Mouse (Mus musculus) left cerebral cortex, postnatal 36 days (tissue): Measurements from ENCODE around the gene Mrgprh. TPM values are rescaled to one million over a fixed set of nuclear protein-coding genes. Genes with fewer than 3 reads are reported as not detected.
"Not testable (repeated sequence)": the region's sequence is repeated elsewhere in the genome, so short reads cannot be mapped to it uniquely, and the experiment has no call there.

ENCODE experiments used
- DNase-seq, 2 experiments: peaks; one replicate each; pipeline ENCODE4 v3.0.0; 2021 to 2022; ENCODE audit warnings: low spot score in 2 of 2, mixed read lengths in 1 of 2
- intact Hi-C: fragments of 180-260 bp; cut with DNase I; formaldehyde crosslinking; loops from one replicate; pipeline ENCODE4 v1.15.1; 2025
- total RNA-seq, 2 experiments: library from RNA; stranded (reverse); gene quantifications; 2 replicates each; pipeline ENCODE4 v1.2.3; 2021

Gene Mrgprh
- total RNA-seq, 2 experiments from 2014 or later = 0.37 TPM; not detected in 1

DNA sequence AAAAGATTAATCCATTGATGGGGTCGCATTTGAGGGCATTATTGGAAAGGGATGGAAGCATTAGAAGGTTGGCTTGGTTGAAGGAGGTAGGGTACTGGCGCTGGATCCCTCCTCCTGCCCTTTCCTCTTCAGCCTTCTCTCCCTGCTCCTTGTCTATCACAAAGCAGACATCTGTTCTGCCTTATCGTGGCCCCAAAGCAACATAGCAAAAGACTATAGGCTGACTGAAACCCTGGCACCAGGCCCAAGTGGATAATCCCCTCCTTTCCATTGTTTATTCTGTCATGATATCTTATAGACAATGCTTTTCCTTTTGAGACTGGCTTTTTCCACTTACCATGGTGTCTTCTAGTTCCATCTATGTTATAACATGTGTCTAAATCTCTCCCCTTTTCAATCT is 10.4 kb upstream of the Mrgprh start:
- intact Hi-C loops = no loop called here
- no peak for DNase-seq

DNA sequence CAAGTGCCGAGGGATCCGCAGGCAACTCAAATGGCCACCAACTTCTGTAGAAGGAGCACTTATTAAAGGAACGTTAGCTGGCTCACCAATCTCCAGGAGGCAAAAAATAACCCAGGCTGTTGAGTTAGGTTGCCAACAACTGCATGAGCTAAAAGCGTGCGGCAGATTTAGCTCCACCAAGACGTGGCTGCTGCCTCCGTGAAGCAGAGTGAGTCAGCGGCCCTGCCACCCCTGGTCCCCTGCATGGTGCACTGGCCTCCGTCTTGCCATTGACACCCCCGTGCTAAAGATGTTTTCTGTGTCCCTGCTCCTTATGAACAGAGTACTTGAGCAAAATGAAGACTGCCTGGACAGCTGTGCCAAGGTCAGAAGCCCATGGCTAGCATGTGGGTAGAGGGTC is 9.0 kb upstream of the Mrgprh start:
- DNase-seq = peak; percentile 70 to 71
- intact Hi-C loops = no loop called here

DNA sequence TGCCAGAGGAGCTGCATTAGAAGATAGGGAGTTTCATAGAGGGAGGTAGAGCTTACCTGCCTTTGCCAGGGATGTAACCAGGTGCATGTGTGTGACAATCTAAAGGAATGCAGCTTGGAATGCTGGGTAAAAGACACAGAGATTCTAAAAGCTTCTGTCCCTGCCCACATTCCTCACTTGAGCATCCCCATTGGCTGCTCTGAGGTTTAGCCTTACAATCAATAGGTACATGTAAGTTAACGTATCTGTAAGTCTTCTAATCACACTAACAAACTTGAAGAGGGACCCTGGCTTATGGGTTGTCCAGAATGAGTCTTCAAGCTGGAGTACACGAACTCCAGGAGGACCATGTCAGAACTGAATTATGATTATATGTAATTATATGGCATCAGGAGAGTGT is 7.8 kb upstream of the Mrgprh start, which contains the start of gene Mas1:
TSS of gene Mas1 (minus strand) at position 101 of the 400 bp plus-strand sequence.
- intact Hi-C loops = no loop called here
- no peak for DNase-seq

DNA sequence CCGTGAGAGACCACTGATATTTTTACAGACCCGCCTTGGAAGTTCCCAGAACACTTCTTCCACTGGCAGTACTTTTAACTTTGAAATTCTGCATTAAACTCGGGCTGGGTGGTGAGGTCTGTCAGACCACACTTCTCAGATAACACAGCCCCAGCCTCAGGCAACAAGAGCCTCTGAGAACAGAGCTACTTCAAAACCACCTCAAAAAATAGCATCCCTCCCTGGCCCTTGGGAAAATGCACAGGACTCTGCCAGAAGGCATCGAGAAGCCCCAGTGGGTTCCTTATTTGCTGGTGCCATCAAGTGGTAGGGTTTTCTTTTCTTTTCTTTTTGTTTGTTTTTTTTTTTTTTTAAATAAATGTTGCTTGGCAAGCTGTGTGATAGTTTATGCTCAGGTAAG is 7.2 kb upstream of the Mrgprh start:
- intact Hi-C loops = no loop called here
- DNase-seq = no peak

DNA sequence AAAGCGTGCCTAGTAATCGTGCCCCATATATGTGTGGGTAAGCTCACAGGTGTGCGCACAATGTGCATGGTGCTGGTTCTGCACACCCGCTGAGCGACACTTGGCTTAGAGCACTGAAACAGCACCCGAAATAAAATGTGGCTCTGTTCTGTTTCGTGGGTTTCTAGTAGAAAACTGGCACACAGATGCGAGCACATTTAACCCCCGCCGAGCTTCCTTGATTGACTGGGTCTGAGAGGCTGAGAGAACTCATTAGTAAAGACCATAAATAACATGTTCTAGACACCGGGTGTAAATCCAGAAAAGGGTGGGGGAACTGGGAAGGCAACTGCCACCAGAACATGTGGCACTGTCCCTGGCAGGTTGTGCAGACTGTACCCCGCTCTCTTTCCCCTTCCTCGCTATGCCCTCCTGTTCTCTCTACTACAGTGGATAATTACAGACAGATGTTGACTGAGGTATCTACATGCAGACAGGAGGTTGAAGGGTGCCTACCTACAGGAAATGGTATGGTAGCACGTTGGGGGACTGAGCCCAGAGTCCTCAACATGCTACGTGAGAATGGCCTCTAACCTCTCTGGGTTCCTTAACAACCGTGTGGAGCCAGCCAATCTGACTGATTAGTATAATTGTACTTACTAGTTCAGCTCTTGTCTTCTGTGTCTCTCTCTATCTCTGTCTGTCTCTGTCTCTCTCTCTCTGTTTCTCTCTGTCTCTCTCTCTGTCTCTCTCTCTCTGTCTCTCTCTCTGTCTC is 3.4 kb upstream of the Mrgprh start:
- intact Hi-C loops = no loop called here
- DNase-seq = peak; percentile 35 to 52

DNA sequence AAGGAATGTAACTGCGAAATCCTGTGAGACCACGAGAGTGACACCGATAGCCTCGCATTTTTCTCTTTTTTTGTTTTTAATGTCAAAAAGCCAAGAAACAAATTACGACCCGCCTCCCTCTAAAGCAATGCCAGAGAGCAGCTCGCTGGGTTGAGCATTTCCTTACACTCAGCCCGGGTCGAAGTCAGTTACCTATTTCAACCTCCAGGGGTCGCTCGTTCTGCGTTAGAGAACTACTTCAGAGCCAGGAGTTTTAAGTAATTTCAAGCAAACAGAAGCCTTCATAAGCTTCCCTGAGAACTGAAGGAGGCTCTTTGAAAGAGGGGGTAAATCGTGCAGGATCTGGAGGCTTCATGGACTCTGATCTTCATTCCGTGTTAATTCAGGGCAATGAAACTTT is 4.3 kb downstream of the Mrgprh start:
- intact Hi-C loops = loop anchor here (2.0 kb wide), 1 partner anchor 117 kb away; no protein-coding TSS in a partner anchor
- DNase-seq = peak; percentile 76 to 84

DNA sequence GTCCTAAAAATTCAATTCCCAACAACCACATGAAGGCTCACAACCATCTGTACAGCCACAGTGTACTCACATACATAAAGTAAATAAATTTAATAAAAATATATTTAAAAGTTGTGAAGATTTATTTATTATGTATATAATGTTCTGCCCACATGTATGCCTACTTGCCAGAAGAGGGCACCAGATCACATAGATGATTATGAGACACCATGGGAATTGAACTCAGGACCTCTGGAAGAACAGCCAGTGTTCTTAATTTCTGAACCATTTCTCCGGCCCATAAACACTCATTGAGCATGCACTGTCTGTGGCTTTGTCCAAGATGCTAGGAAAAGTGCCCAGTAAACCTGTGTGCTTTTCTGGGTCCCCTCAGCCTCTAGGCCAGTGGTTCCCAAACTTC is 5.4 kb downstream of the Mrgprh start:
- DNase-seq = no peak
- intact Hi-C loops = loop anchor here (2.0 kb wide), 1 partner anchor 116 kb away; no protein-coding TSS in a partner anchor

DNA sequence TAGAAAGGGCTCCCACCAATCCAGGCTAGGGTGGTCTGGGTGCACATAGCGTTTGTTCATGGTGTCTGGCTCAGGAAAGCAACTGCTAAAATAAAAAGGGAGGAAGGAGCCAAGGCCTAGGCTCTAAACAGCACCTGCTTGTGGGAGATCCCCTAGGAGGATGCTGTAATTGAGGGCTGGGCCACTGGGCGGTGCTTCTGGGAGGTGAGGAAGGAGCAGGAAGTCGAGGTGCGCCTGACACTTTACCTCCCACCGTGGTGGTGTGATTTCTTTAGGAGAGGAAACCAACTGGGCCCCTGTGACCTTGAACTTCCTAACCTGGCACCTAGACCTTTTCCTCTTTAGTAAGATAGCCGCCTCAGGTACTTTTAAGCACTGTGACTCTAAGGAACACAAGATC is 10.8 kb downstream of the Mrgprh start:
- intact Hi-C loops = no loop called here
- no peak for DNase-seq

DNA sequence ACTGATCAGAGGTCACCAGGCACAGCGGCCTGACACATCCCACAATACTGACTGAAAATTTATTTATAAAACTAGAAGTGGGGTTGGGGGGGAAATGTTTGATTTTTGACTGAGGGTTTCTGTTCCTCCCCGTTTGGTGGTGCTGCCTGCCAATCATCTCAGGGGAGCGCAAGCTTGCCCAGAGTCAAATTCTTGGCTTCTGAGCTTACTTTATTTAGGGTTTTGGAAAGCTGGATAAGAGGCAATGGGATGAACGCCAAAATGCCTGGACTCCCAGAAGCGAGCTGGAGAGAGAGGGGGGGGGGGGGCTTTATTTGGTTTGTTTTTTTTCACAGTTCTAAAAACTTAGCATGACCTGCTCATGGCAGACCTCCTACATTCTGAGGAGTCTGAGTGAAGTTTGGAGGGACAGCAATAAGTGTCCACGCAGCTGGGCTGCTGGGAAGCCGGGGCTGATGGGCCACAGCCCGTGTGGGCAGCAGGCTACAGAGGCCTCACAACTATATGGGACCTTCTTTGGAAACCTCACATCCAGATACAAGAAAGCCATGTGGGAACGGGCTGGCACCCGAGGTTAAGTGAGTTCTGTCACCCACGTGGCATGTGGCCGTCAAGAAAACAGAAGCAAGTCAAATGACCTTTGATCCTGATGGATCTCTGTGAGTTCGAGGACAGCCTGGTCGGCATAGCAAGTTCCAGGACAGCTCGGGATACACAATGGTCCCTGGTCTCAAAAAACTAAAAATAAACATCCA is 11.4 kb downstream of the Mrgprh start:
- no peak for DNase-seq
- intact Hi-C loops = no loop called here

DNA sequence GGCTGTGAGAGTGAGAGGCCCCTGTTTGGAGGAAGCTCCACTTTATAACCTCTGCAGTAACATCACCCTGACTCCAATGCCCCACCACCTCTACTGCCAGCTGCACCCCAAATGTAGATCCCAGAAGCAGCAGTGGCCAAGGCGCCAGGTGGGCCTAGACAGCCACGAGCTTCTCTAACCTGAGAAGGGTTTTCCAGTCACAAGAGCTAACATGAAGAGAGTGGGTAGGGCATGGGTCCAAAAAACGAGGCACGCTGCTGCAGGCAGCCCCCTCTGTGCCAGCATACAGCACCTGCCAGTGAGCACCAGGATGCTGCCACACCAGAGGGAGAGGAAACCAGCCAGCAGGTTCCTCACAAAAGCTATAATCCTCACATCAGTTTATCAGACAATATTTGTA is 15.2 kb downstream of the Mrgprh start:
- no peak for DNase-seq
- intact Hi-C loops = no loop called here

DNA sequence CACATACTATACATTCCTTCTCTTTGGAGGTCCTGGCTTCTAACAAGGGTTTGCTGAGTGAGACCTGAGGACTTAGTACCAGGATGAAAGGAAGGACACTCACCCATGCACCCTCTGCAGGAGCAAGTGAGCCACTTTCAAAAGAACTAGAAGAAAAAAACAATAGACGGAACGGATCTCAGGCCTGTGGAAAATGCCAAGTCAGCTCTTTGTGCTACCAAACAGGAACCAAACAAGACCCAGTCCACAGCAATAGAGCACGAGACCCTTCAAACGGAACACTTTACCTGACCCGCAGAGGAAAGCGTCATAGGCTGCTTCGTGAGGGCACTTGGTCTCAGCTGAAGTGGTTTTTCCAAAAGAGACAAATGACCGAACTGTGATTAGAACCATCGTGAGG is 16.2 kb downstream of the Mrgprh start:
- DNase-seq = no peak
- intact Hi-C loops = no loop called here

DNA sequence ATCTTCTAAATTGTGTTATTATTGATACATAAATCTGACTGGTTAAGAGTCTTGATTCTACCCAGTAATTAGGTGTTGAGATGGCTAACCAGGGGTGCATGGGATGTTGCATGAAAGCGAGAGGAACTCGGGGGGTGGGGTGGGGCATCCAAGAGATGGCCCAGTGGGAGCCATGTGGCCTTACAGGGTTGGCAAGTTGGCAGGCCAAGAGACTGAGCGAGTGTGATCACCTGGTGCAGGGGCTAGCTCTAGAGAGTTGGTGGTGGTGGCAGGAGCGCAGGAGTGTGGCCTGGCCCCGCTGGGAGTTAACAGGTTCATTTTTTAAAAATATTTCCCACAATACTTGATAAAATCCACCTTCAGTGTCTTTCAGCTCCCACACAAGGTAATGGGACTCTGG is 21.8 kb downstream of the Mrgprh start:
- intact Hi-C loops = no loop called here
- DNase-seq = no peak

DNA sequence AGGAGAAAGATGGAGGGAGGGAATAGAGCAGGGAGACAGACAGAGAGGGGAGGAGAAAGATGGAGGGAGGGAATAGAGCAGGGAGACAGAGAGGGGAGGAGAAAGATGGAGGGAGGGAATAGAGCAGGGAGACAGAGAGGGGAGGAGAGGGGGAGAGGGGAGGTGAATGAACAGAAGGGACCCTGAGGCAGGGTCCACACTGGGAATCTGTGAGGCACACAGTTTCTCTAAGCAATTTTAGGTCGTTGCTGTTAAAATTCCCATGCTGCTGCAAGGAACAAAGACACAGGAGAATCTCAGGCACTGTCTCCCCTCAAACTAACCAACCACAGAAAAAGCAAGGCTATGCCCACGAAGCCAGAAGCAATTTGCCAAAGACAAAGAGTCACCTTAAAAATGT is 22.8 kb downstream of the Mrgprh start:
- DNase-seq, intact Hi-C loops: not testable (repeated sequence)

DNA sequence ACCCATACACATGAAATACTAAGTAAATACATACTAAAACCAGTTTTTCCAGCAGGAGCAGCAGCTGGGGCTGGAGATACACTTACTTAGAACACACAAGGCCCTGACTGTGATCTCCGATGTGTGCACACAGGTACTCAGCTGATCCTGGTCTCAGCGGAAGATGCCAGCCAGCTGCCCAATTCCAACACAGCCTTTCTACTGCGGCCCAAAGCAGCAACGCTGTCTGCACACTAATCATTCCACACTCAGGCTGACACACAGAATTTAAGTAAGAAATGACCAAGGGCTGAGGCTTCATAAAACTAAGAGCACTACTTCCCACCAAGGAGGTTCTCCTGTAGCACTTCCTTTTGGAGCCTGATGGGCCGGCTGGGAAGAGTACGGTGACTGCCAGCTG is 26.5 kb downstream of the Mrgprh start:
- intact Hi-C loops = no loop called here
- DNase-seq = no peak

DNA sequence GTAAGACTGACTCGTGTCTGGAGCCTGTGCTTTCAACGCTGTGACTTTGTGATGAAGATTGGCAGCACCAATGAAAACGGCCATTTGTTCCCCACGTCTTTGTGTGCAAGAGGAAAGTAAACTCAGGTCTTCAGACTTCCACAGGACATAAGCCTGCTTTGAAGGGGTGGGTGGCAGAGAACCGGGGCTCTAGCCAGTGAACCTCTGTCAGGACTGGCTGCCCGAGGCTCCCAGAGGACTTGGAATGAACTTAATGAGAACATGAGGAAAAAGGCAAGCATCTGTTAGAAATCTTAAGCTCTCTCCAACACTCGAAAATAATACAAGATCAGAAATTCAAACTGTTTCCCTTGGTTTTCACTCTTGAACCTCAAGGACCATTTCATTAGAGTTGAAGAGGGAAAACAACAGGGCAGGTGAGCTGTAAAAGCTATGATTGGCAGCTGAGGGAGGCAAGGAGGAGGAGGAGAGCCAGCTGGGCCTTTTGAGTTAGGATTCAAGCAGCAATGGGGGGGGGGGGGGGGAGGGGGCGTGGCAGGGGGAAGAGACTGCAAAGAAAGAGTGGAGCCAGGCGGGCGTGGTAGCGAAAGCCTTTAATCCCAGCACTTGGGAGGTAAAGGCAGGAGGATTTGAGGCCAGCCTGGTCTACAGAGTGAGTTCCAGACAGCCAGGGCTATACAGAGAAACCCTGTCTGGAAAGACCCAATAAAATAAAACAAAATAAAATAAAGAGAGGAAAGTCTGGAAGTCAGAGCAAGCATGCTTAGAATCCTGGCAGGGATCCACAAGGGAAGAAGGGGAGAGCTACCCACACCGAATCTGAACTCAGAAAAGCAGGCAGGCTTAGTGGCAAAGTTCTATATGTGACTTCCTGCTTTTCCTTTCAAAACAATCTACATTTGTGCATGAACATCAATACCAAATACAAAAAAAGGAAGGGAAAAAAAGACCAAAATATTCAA is 27.8 kb downstream of the Mrgprh start:
- intact Hi-C loops = no loop called here

DNA sequence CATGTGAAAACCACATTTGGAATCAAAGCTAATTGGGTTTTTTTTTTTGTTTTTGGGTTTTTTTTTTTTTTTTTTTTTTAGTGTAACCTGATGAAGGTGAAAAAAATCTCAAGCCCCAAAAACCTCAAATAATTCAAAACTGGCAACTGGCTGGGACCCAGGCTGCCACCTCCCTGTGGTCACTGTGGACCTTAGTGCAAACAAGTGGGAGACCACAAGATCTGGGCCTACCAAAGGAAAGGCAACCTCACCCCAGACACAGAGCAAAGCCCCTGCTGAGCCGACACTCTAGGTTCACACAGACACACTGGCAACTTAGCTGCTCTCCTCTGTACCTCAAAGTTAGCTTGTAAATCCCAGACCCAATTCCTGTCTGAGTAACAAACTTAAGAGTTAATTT is 28.5 kb downstream of the Mrgprh start:
- intact Hi-C loops = no loop called here
- no peak for DNase-seq

More for the DNA sequence above, 27.8 kb downstream of the Mrgprh start:
- no peak for DNase-seq

DNA sequence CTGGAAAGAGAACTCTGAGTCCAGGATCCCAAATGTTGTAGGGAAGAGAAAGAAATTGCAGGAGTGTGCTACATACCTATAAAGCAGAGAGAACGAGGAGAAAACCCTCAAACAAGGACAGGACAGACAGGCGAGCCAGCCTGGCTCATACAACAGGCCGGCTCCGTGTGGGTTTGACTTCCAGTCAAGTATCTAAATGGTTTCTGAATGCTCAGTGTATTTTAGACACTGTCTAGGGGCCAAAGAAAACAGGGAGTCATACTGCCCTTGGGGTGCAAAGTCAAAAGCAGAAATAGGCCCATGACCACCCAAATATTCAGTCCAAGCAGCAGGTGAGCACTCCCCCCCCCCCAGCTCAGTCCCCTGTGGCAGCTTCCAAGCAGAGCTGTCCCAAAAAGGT is 30.0 kb downstream of the Mrgprh start:
- intact Hi-C loops = no loop called here
- DNase-seq = no peak

DNA sequence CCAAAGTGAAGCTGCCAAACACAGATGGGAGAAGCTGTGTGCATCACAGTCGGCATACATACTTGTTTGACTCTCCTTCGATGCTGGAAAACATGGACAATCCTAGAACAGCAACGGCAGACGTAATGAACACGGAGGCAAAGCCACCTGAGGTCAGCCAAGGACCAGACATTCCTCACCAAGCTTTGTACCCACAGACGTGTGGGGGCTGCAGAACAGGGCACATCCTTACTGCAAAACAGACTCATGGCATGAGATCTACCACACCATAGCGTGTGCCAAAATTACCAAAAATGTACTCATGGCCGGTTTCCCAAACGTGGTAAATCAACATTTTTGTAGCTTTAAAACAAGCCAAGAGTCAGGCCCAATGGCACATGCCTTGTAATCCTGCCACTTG is 30.6 kb downstream of the Mrgprh start:
- DNase-seq = peak in 1 of 2 experiments; percentile 14
- intact Hi-C loops = no loop called here

DNA sequence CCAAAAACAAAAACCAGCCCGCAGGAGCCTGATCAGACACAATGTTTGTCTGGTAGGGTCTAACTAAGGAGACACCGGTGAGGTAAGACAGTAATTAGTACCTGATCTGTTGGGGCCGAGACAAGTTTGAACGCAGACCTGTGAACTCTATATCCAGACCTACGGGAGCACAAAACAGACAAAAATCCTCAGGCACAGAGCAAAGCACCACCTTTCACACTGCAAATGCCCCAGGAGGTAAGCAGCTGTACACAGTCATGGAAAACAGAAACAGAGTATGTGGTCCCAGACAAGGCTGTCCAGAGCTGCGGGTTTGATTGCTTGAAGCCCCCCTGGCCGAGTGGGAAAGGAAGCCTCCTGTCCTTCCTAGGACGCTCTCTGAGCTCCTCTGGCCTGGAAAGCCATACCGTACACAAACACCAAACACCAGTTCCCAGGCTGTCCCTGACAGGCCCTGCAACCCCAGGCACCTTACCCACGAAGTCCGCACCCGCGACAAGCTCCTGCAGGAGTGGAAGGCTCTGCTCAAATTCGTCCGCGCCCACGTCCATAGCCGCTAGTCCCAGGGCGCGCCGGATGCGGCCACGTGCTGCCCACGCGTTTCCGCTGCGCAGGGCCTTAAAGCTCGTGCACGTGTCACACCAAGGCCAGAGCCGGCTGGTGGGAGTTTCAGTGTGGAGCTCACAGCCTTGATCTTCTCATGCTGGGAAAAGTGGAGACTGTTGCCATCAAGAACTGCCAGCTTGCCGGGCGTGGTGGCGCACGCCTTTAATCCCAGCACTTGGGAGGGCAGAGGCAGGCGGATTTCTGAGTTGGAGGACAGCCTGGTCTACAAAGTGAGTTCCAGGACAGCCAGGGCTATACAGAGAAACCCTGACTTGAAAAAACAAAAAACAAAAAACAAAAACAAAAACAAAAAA is 33.8 kb downstream of the Mrgprh start, which contains the start of gene Pnldc1:
TSS of gene Pnldc1 (minus strand) at position 870 of the 920 bp plus-strand sequence.
- intact Hi-C loops = no loop called here
- DNase-seq = no peak
